Mouse (Mus musculus) stomach, embryonic 15.5 days (tissue): Measurements from ENCODE around the gene Ldb3. TPM values are rescaled to one million over a fixed set of nuclear protein-coding genes. Genes with fewer than 3 reads are reported as not detected.

Experiments
- ATAC-seq: fragments of 200-750 bp; cut with Nextera tagmentation; 2 replicates; pipeline ENCODE4 v1.8.0; 2017; ENCODE audit warnings: low read depth, moderate number of reproducible peaks, moderate TSS enrichment; ENCODE audit not compliant: insufficient read depth, low FRiP score
- H3K27ac ChIP-seq: fragments of 300-500 bp; sonication (generic); 2 replicates; pipeline ENCODE4 v1.5.1; 2015; ENCODE audit warnings: mild to moderate bottlenecking, inconsistent platforms
- H3K27me3 ChIP-seq: fragments of 300-500 bp; sonication (generic); replicated peaks from 2 replicates; pipeline ENCODE4 v1.6.1; 2015; ENCODE audit warnings: inconsistent platforms
- H3K36me3 ChIP-seq: fragments of 300-500 bp; sonication (generic); 2 replicates; pipeline ENCODE4 v1.6.1; 2015; ENCODE audit warnings: inconsistent platforms
- H3K4me1 ChIP-seq: fragments of 300-500 bp; sonication (generic); 2 replicates; pipeline ENCODE4 v1.6.1; 2015; ENCODE audit warnings: inconsistent platforms
- H3K4me2 ChIP-seq: fragments of 300-500 bp; sonication (generic); 2 replicates; pipeline ENCODE4 v1.6.1; 2015; ENCODE audit warnings: mild to moderate bottlenecking, inconsistent platforms
- H3K4me3 ChIP-seq: fragments of 300-500 bp; sonication (generic); replicated peaks from 2 replicates; pipeline ENCODE4 v1.5.1; 2015; ENCODE audit warnings: inconsistent platforms
- H3K9ac ChIP-seq: fragments of 300-500 bp; sonication (generic); 2 replicates; pipeline ENCODE4 v1.6.1; 2015; ENCODE audit warnings: inconsistent platforms
- H3K9me3 ChIP-seq: fragments of 300-500 bp; sonication (generic); 2 replicates; pipeline ENCODE4 v1.6.1; 2016; ENCODE audit warnings: inconsistent platforms
- WGBS: fragments of 180-500 bp; shearing (Covaris S2); methylation state at CpG from one replicate; pipeline ENCODE4 v1.1.7; 2015; 5-methylcytosine and 5-hydroxymethylcytosine counted together
- polyA plus RNA-seq: library from polyadenylated mRNA; unstranded; fragments of >200 nt; fragmentation: Nextera tagmentation; extraction: Ambion mirVana; gene quantifications from 2 replicates; pipeline ENCODE4 v1.2.1, GENCODE M21; 2015

The Ldb3 gene
- polyA plus RNA-seq, 1 experiment from 2014 or later: 2.5 TPM

DNA sequence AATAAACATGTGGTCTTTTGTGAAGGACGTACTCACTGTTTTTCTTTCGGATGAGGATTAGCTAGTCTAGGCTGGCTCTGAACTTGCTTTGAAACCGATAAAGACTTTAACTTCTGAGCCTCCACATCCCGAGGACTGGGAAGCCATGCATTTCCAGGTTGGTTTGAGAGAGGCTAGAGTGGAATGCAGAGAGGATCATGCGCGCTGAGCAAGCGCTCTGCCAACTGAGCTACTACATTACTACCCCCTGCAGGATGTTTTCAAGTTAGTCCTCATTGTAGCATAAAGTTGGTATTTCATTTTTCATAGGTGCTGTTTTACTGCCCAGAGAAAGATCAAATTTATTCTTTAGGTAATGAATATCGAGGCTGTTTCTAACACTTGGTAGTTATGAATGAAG is 102.3 kb downstream of the Ldb3 start:
- no peak for ATAC-seq
- 56% methylated on average over 8 of the region's 8 CpGs for WGBS

DNA sequence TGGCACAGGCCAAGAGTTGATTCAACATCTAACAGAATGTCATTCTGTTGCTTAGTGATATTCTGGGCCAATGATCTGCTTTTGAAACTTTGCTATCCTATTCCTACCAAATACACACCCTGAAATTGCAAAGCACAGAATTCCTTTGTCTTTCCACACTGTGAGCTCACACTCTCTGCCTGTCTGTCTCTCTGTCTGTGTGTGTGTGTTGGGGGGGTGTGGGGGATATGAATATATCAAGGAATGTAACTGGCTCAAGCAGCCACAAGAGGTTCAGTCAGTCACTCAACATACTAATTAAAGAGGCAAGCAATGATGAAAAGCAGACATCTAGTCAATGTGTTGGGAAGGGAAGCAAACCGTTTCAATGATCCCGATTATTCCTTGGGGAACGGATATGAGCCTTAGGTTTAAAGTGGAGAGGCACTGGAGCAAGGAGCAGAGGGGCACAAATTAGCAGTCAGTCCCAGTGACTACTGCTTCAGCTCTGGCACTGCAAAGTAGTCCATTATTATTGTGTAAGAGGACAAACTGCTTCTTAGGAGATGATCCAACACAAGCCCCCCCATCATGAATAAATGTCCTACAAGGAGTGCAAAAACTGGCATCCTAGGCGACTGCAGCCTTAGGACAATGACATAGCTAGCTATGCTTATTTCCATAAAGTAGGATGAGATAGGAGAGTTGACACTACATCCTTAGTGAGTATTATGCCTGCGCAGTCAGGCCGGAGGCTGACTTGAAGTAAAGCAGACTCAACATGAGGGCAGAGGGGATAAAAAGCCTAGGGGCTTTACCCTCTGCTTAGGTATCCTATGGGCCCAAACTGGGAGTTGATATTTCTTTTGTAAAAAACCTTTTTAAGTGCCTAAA is 104.8 kb downstream of the Ldb3 start:
- no peak overlapping the region for H3K4me3 ChIP-seq
- no peaks in the 10 kb centered on the region for H3K4me1 ChIP-seq
- H3K27me3 ChIP-seq: no peaks in the 10 kb centered on the region
- 77% methylated on average over 6 of the region's 6 CpGs for WGBS
- no peak for ATAC-seq
- H3K9me3 ChIP-seq: no peaks in the 10 kb centered on the region
- no peak overlapping the region for H3K27ac ChIP-seq
- no peaks in the 10 kb centered on the region for H3K36me3 ChIP-seq
- H3K9ac ChIP-seq: no peak overlapping the region
- H3K4me2 ChIP-seq: no peak overlapping the region

More for the DNA sequence above, 102.3 kb downstream of the Ldb3 start:
- Histone ChIP-seq H3K27ac (no peak overlapping the region), H3K4me2 (no peak overlapping the region), H3K9ac (no peak overlapping the region), H3K27me3 (no peaks in the 10 kb centered on the region), H3K9me3 (no peaks in the 10 kb centered on the region), H3K36me3 (no peaks in the 10 kb centered on the region), H3K4me3 (no peak overlapping the region), H3K4me1 (no peaks in the 10 kb centered on the region)

Other genes with a start within 250 kb of the Ldb3 start
- gene Fam25c, start 233.2 kb downstream of the Ldb3 start, polyA plus RNA-seq: 1.8 and 8.3 TPM in 2 replicates
- 27.4 and 32.7 TPM in 2 replicates for gene Sncg, start 213.9 kb downstream of the Ldb3 start, polyA plus RNA-seq
- 8.2 and 8.9 TPM in 2 replicates for gene Mmrn2, start 213.2 kb downstream of the Ldb3 start, polyA plus RNA-seq
- 47.1 and 49.9 TPM in 2 replicates for gene Bmpr1a, start 85.3 kb downstream of the Ldb3 start, polyA plus RNA-seq
- not detected in 2 replicates for gene 9230112D13Rik, start 65.9 kb downstream of the Ldb3 start, polyA plus RNA-seq
- not detected in 2 replicates for gene Opn4, start 11.5 kb upstream of the Ldb3 start, polyA plus RNA-seq
- 28.5 and 28.8 TPM in 2 replicates for gene Wapl, start 85.2 kb upstream of the Ldb3 start, polyA plus RNA-seq
- 0.76 and 1.4 TPM in 2 replicates for gene Grid1, start 231.4 kb upstream of the Ldb3 start, polyA plus RNA-seq